Mouse (Mus musculus) v-Abl transformed pro-B cells (cell line): ENCODE measurements around the gene Vapa.

Experiments used
- in situ Hi-C, 2 experiments: fragments of 400-800 bp; cut with MboI; formaldehyde crosslinking; loops; one replicate each; pipeline ENCODE4 v1.15.1; 2025; ENCODE audit not compliant: unreplicated experiment in 2 of 2

The Vapa gene

GRCm38 (mm10) chr17:65579766-65580165 lies 33.6 kb downstream of the Vapa start:
- in situ Hi-C loops: no loop called here

- in situ Hi-C loops: no loop called here
These were observed 38.0 kb downstream of the Vapa start for GRCm38 (mm10) chr17:65575339-65575738.

- in situ Hi-C loops: loop anchor here in 1 of 2 experiments (25.0 kb wide), 3 partner anchors 912 to 1263 kb away; partner anchors contain the start of gene Man2a1
These were observed 38.5 kb downstream of the Vapa start for GRCm38 (mm10) chr17:65574850-65575249.

GRCm38 (mm10) chr17:65571866-65572265 lies 41.5 kb downstream of the Vapa start:
- in situ Hi-C loops: loop anchor here in 1 of 2 experiments (25.0 kb wide), 3 partner anchors 915 to 1260 kb away; partner anchors contain the start of gene Man2a1

- in situ Hi-C loops: loop anchor here in 1 of 2 experiments (25.0 kb wide), 3 partner anchors 916 to 1259 kb away; partner anchors contain the start of gene Man2a1
These were observed 41.9 kb downstream of the Vapa start for GRCm38 (mm10) chr17:65571466-65571865.

GRCm38 (mm10) chr17:65564189-65564588 lies 49.2 kb downstream of the Vapa start:
- in situ Hi-C loops: loop anchor here in 1 of 2 experiments (25.0 kb wide), 3 partner anchors 923 to 1252 kb away; partner anchors contain the start of gene Man2a1

GRCm38 (mm10) chr17:65563345-65563744 lies 50.0 kb downstream of the Vapa start:
- in situ Hi-C loops: loop anchor here in 1 of 2 experiments (25.0 kb wide), 3 partner anchors 924 to 1251 kb away; partner anchors contain the start of gene Man2a1

GRCm38 (mm10) chr17:65562761-65563160 lies 50.6 kb downstream of the Vapa start:
- in situ Hi-C loops: loop anchor here in 1 of 2 experiments (25.0 kb wide), 3 partner anchors 925 to 1250 kb away; partner anchors contain the start of gene Man2a1

- in situ Hi-C loops: loop anchor here in 1 of 2 experiments (25.0 kb wide), 3 partner anchors 926 to 1249 kb away; partner anchors contain the start of gene Man2a1
These were observed 51.9 kb downstream of the Vapa start for GRCm38 (mm10) chr17:65561361-65562015.

- in situ Hi-C loops: loop anchor here in 1 of 2 experiments (10.0 to 25.0 kb wide), 4 partner anchors 666 to 1247 kb away; partner anchors contain the start of gene Man2a1
These were observed 54.1 kb downstream of the Vapa start for GRCm38 (mm10) chr17:65559273-65559672.

GRCm38 (mm10) chr17:65558788-65559187 lies 54.6 kb downstream of the Vapa start:
- in situ Hi-C loops: loop anchor here in 1 of 2 experiments (10.0 to 25.0 kb wide), 4 partner anchors 666 to 1246 kb away; partner anchors contain the start of gene Man2a1

- in situ Hi-C loops: loop anchor here in 1 of 2 experiments (10.0 to 25.0 kb wide), 4 partner anchors 667 to 1246 kb away; partner anchors contain the start of gene Man2a1
These were observed 55.1 kb downstream of the Vapa start for GRCm38 (mm10) chr17:65558217-65558616.

GRCm38 (mm10) chr17:65557212-65557611 lies 56.1 kb downstream of the Vapa start:
- in situ Hi-C loops: loop anchor here in 1 of 2 experiments (10.0 to 25.0 kb wide), 4 partner anchors 668 to 1245 kb away; partner anchors contain the start of gene Man2a1

- in situ Hi-C loops: loop anchor here in 1 of 2 experiments (10.0 to 25.0 kb wide), 4 partner anchors 668 to 1244 kb away; partner anchors contain the start of gene Man2a1
These were observed 56.6 kb downstream of the Vapa start for GRCm38 (mm10) chr17:65556798-65557197.

GRCm38 (mm10) chr17:65552426-65552997 lies 60.8 kb downstream of the Vapa start:
- in situ Hi-C loops: loop anchor here in 1 of 2 experiments (10.0 to 25.0 kb wide), 4 partner anchors 672 to 1240 kb away; partner anchors contain the start of gene Man2a1

- in situ Hi-C loops: loop anchor here in 1 of 2 experiments (10.0 to 25.0 kb wide), 4 partner anchors 674 to 1238 kb away; partner anchors contain the start of gene Man2a1
These were observed 63.0 kb downstream of the Vapa start for GRCm38 (mm10) chr17:65550357-65550756.

- in situ Hi-C loops: loop anchor here (10.0 to 25.0 kb wide), 4 partner anchors 666 to 1312 kb away; no protein-coding TSS in a partner anchor
These were observed 64.5 kb downstream of the Vapa start for GRCm38 (mm10) chr17:65548698-65549365.

- in situ Hi-C loops: loop anchor here (10.0 to 25.0 kb wide), 4 partner anchors 669 to 1309 kb away; no protein-coding TSS in a partner anchor
These were observed 67.1 kb downstream of the Vapa start for GRCm38 (mm10) chr17:65546221-65546620.

GRCm38 (mm10) chr17:65540441-65541272 lies 72.7 kb downstream of the Vapa start, which contains the start of gene Tmem232:
Gene Tmem232 (minus strand): TSS chr17:65540782.
- in situ Hi-C loops: loop anchor here (10.0 to 25.0 kb wide), 4 partner anchors 674 to 1303 kb away; no protein-coding TSS in a partner anchor
